Mouse (Mus musculus) testis, postnatal 14 days (tissue): ENCODE data around the gene Foxf1.

Experiments
- DNase-seq: peaks from one replicate; pipeline ENCODE4 v3.0.0; 2021; ENCODE audit warnings: low spot score

The Foxf1 gene

DNA sequence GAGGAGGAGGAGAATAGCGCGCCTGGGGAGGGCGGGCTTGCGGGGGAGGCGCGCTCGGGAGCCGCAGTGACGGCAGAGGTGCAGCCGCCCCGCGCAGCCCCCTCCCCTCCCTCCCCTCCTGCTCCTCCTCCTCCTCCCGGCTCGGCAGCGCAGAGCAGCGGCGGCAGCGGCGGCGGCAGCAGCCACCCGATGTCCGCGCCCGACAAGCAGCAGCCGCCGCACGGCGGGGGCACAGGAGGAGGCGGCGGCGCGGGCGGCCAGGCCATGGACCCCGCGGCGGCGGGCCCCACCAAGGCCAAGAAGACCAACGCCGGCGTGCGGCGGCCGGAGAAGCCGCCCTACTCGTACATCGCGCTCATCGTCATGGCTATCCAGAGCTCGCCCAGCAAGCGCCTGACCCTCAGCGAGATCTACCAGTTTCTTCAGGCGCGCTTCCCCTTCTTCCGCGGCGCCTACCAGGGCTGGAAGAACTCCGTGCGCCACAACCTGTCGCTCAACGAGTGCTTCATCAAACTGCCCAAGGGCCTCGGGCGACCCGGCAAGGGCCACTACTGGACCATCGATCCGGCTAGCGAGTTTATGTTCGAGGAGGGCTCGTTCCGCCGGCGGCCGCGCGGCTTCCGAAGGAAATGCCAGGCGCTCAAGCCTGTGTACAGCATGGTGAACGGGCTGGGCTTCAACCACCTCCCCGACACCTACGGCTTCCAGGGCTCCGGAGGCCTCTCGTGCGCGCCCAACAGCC lies at the start of gene Foxf1:
Gene Foxf1 (plus strand): TSS at position 177 of the 742 bp plus-strand sequence.
- no peak for DNase-seq

DNA sequence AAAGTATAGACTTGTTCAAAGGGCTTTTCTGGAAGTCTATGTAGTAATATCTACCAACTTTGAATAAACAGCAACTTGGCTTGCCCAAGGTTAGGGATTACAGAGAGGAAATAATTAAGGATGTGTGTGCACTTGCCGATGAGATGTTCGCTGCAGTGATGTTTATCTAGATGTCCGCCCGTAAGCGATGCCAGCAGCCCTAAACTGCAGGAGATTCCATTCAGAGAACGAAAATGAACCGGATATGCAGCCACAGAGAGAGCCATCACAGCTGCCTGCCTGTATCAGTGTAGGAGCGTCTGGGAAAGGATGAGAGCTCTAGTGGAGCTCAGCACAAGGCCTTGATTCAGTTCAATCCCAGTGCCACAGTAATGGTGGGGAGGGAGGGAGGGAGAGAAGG lies 48.6 kb upstream of the Foxf1 start:
- DNase-seq, result no peak

DNA sequence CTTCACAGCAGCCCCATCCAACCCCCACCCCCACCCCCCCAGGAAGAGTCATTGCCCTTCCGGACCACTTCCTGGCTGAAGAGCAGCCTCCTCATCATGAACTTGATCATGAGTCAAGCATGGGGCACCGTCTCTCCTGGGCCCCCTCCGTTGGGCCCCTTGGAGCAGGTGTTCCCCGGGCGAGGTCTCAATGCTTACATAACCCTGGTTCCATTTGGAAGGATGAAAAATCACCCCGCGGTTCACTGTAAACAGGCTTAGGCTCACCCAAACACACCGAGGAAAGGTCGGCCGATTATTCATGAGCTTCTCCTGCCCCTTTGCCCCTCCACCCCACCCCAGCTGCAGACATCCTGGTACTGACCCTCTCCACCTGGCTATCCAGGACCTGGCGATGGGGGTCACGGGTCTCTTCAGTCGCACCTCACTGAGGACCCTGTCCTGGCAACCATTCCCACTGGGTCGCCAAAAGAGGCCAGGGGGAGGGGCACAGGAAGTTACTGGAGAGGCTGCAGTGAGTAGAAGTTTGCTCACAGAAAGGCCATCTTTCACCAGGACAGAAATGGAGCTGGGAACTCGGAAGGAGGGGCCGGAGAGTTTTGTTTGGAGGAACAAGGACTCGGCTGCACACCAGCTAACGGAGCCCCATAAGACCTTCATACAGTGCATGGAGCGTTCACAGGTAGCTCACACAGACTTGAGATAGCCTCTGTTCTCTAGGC lies 40.3 kb upstream of the Foxf1 start:
- no peak for DNase-seq

DNA sequence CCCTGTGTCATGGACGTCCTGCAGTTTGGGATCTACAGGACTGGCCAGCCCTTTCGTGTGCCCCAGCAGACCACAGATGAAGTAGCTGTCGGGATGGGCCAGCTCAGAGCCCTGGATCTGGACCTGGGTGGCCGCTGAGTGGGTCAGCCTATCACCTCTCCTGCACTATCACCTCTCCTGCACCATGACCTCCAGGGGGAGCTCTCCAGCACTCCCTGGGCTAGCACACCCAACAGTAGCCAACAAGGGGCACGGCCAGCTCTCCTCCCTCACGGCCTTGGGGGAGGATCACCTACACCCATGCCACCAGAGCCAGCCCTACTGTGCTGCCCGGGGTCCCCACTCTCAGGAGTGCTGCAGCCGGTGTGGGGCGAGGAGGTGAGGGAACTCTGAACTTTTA lies 36.7 kb upstream of the Foxf1 start:
- no peak for DNase-seq

- DNase-seq, result no peak
Observed at GRCm38 (mm10) chr8:121058081-121058480, 26.1 kb upstream of the Foxf1 start.

DNA sequence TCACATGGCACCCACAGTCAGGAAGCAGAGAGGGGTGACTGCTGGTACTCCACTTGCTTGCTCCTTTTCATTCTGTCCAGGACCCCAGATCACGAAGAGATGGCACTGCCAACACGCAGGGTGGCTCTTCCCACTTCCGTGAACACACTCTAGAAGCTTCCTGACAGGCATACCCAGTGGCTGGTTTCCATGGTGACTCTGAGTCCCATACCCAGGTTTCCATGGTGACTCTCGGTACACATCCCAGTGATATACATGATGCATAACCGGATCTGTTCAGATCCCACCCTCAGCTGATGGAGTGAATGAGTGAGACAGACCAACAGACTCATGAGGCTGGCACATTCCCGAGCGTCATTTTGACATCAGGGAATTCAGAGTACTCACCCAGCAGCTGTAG lies 25.1 kb upstream of the Foxf1 start:
- no peak for DNase-seq

GRCm38 (mm10) chr8:121062521-121062920 lies 21.7 kb upstream of the Foxf1 start:
- DNase-seq, result no peak

- no peak for DNase-seq
Observed at GRCm38 (mm10) chr8:121063649-121064048, 20.5 kb upstream of the Foxf1 start.

GRCm38 (mm10) chr8:121071454-121071853 lies 12.7 kb upstream of the Foxf1 start:
- DNase-seq, result no peak

- DNase-seq, result no peak
Observed at GRCm38 (mm10) chr8:121072406-121073130, 11.6 kb upstream of the Foxf1 start.

- DNase-seq, result no peak
Observed at GRCm38 (mm10) chr8:121073174-121074107, 10.7 kb upstream of the Foxf1 start.

- no peak for DNase-seq
Observed at GRCm38 (mm10) chr8:121074108-121074847, 9.9 kb upstream of the Foxf1 start.

DNA sequence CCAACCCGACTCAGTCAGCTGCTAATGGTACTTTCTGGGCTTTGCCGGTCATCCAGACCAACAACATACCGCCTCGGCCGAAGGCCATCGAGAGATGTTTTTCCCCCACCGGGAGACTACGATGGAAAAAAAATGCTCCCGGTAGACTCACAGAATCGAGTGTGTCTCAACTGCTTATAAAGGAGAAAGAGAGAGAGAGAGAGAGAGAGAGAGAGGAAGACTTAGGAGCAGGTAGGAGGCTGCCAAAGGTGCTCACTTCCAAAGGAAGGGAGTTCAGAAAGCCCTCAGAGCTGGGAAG lies 9.4 kb upstream of the Foxf1 start:
- no peak for DNase-seq

DNA sequence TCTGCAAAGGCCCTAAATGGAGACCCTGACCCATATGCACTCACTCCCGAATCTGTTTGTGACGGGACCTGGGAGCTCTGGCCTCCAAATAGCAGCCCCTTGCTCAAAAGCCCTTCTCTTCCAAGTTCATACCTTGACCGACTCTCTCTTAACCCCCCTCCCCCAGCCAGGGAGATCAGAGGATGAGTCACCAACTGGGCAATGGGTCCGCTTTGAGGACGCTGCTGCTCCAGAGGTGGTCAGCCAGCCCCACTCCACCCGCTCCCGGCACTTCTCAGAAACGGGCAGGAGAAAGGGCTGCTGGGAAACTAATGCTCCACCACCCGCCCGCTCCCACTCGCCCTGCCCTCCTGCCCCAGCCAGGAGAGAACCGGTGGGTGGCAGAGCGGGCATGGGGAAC lies 8.2 kb upstream of the Foxf1 start:
- no peak for DNase-seq

DNA sequence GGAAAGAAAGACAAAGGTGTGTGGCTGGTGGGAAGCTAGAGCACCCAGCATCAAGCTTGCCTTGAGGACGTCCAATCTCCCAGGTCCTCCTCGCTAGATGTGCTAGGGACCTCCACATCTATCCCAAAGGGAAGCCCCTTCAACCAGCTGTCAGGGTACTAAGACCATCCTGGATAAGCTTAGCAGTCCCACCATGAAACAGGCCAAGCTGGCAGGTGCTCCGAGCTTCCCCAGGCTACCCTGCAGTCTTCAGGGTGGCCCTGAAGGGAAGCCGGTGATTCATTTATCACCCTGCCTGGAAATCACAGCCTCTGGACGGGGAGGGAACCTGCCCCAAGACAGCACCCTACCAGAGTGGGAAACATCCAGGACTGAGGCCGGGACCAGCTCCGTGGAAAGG lies 7.6 kb upstream of the Foxf1 start:
- DNase-seq, result no peak

- DNase-seq, result no peak
Observed at GRCm38 (mm10) chr8:121078721-121079120, 5.5 kb upstream of the Foxf1 start.

GRCm38 (mm10) chr8:121079201-121079600 lies 5.0 kb upstream of the Foxf1 start:
- DNase-seq, result no peak

- DNase-seq, result no peak
Observed at GRCm38 (mm10) chr8:121079944-121080343, 4.2 kb upstream of the Foxf1 start.

GRCm38 (mm10) chr8:121080361-121081090 lies 3.7 kb upstream of the Foxf1 start:
- DNase-seq, result no peak

DNA sequence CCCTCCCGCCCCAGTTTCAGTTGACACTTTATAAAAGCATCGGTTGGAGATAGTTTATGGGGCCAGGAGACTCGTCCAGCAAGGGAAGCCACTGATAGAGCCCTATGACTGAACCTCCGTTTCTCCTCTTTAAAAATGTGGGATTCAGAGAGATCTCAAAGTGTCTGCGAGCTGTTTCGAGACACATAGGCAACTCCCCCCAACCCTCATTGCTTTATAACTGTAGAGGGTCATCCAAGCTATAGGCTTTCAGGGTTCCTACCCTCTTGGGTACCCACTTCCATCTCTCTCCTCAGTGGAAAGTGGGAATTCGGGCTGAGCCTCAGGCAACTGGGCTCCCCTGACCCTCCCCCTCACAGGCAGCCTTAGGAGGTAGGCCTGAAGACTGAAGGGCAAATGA lies 2.8 kb upstream of the Foxf1 start:
- DNase-seq, result no peak
